Comparison of ENCODE assay signal across 20 mouse cellular contexts in genomic region chr8:82955162-82955754, GRCm38 (mm10).
DNase-seq lines count a peak whose midpoint lies in the region; ATAC-seq and TF ChIP-seq lines count a peak whose summit lies in the region.
"Had no signal": no experiment of that assay in that cellular context is flagged by ENCODE, and none has a peak within 500 bp of the region (broad histone marks: within the 10 kb centered on the region; RNA-seq: fewer than 3 reads in every experiment).

No protein-coding gene starts in this region.

- DNase-seq in gastrocnemius, postnatal 25 days: peak; percentile 14
- no peak for DNase-seq in gastrocnemius, adult 8-10 months (ENCODE audit: low spot score in 2 of 2)
- peak; percentile 34 for DNase-seq in Muller cell, postnatal 12 days (ENCODE audit: inconsistent ontology term)
- DNase-seq in brain, embryonic 14.5 days (ENCODE audit: low read depth): peak; percentile 39
- DNase-seq in cerebellum, postnatal 10 days: peak; percentile 35 to 59
- DNase-seq in spleen, postnatal 14 days (ENCODE audit: low spot score in 2 of 2): no peak
- DNase-seq: adrenal gland, postnatal 36 days; heart, postnatal 36 days; lung, embryonic 14.5 days; spleen, adult 18-20 months; thymus, adult 2 months had no signal

- no peaks in the 10 kb centered on the region for H3K27me3 ChIP-seq in midbrain, embryonic 13.5 days
- H3K27me3 ChIP-seq: heart, embryonic 13.5 days; kidney, embryonic 15.5 days; liver, embryonic 12.5 days; stomach, embryonic 15.5 days had no signal

- no peak for ATAC-seq in midbrain, embryonic 13.5 days
- ATAC-seq: liver, embryonic 12.5 days had no signal

- no peak overlapping the region for H3K27ac ChIP-seq in midbrain, embryonic 13.5 days
- H3K27ac ChIP-seq: heart, embryonic 13.5 days; kidney, embryonic 15.5 days; layer of hippocampus, adult 2 months; left cerebral cortex, adult 2 months; liver, embryonic 12.5 days; macrophage; stomach, embryonic 15.5 days had no signal

- no peak for TF ChIP-seq CTCF in brain, embryonic 14.5 days (IDR thresholded peaks at IDR 0.05; ENCODE audit: borderline replicate concordance, extremely low read depth, insufficient read depth, insufficient read length)

- H3K9ac ChIP-seq in midbrain, embryonic 13.5 days (replicated peaks): no peak overlapping the region
- H3K9ac ChIP-seq: heart, embryonic 13.5 days; kidney, embryonic 15.5 days; liver, embryonic 12.5 days; lung, embryonic 14.5 days; stomach, embryonic 15.5 days had no signal

- H3K4me1 ChIP-seq in midbrain, embryonic 13.5 days (replicated peaks): no peaks in the 10 kb centered on the region
- H3K4me1 ChIP-seq: liver, embryonic 12.5 days had no signal

- no peaks in the 10 kb centered on the region for H3K9me3 ChIP-seq in midbrain, embryonic 13.5 days
- H3K9me3 ChIP-seq: heart, embryonic 13.5 days; kidney, embryonic 15.5 days; liver, embryonic 12.5 days; stomach, embryonic 15.5 days had no signal

- no peak for TF ChIP-seq POLR2A in brain, embryonic 14.5 days (IDR thresholded peaks at IDR 0.05; ENCODE audit: borderline replicate concordance, extremely low read depth, insufficient read depth, insufficient read length, poor library complexity, severe bottlenecking)

- WGBS in midbrain, embryonic 13.5 days: 65% methylated on average over 7 of the region's 7 CpGs

- H3K36me3 ChIP-seq in midbrain, embryonic 13.5 days: no peaks in the 10 kb centered on the region
- H3K36me3 ChIP-seq: heart, embryonic 13.5 days; kidney, embryonic 15.5 days; liver, embryonic 12.5 days; stomach, embryonic 15.5 days had no signal

- H3K4me3 ChIP-seq in midbrain, embryonic 13.5 days (replicated peaks): no peak overlapping the region
- H3K4me3 ChIP-seq: heart, embryonic 13.5 days; kidney, embryonic 15.5 days; layer of hippocampus, adult 2 months; left cerebral cortex, adult 2 months; liver, embryonic 12.5 days; stomach, embryonic 15.5 days had no signal

- no peak overlapping the region for H3K4me2 ChIP-seq in midbrain, embryonic 13.5 days (replicated peaks)
- H3K4me2 ChIP-seq: heart, embryonic 13.5 days; kidney, embryonic 15.5 days; liver, embryonic 12.5 days; lung, embryonic 14.5 days; midbrain, embryonic 11.5 days; stomach, embryonic 15.5 days had no signal

Comparison
In these comparisons a context has a peak if more than half of its experiments do, and no peak if none do; other contexts are left out.
1. DNase-seq: peak in gastrocnemius, postnatal 25 days (single experiment), Muller cell, postnatal 12 days (single experiment), brain, embryonic 14.5 days (single experiment) and cerebellum, postnatal 10 days (2 of 2); none in gastrocnemius, adult 8-10 months (0 of 2) and spleen, postnatal 14 days (0 of 2).